Mouse (Mus musculus): ENCODE measurements around the gene Gm5039.

DNA sequence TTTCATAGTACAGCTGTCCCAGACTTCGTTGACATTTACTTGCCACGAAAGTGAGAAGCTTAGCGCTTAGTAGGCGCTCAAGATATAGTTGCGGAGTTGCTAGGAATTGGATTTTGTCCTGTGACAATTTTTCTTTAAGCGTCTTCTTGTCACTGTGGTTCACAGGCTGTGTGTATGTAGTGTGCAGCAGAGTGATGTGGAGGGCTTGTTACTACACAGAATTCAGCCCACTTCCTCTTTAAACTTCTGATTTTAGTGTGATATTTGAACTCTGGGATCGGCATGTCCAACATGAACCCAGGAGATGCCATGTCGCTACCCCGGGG, 37.3 kb upstream of the Gm5039 start:
- TF ChIP-seq GATA1 (IDR thresholded peaks at IDR 0.05; ENCODE audit: borderline replicate concordance, low read length) (no peak), FLI1 (IDR thresholded peaks at IDR 0.05; ENCODE audit: low read length) (no peak)

Data from megakaryocyte, embryonic 14.5 days (primary cell).